Mouse (Mus musculus) frontal cortex, postnatal 14 days (tissue): ENCODE data around the gene Pon2.
"Not testable (repeated sequence)": the region's sequence is repeated elsewhere in the genome, so short reads cannot be mapped to it uniquely, and the experiment has no call there.

Experiments
- DNase-seq, 2 experiments: peaks; one replicate each; pipeline ENCODE4 v3.0.0; 2022; ENCODE audit warnings: low spot score in 2 of 2

Gene Pon2

DNA sequence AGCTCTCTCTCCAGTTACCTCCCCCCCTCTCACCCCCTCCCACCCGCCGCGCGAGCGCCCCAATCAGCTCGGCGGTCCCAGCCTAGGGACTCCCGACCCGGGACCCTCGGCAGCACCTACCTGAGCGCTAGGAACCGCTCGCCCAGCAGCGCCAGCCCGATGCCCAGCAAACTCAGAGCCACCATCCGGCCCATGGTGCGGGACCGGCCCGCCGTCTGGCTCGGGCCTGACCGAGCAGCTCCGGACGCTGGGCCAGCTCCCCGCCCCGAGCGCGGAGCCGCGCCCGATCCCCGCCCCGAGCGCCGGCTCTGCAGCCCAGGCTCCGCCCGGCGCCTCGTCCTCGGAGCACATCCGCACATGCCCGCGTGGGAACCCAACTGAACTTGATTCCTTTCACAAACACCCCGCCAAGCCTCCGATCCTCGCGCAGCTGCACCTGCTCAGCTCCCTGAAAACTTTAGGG, at the start of gene Pon2:
Gene Pon2 (minus strand): TSS at position 364 of the 463 bp plus-strand sequence.
- DNase-seq = peak; percentile 12 to 26

DNA sequence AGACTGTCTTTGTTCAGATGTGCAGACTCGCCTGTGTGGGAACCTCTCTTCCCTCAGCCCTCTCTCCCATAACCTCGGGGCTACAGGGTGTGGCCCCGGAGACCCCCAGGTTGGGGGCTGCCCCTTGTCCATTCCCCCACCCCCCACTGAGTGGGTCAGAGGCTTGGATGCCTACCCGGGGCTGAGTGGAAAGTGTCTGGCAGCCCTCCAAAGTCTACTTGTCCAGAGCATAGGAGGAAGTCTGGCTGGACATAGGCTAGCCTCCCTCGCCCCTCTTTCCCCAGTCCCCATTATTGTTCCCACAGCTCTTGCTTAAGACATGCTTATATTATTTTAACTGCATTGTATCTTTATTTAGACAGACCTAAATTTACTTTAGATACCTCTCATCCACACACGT, 46.0 kb upstream of the Pon2 start:
- DNase-seq = no peak

DNA sequence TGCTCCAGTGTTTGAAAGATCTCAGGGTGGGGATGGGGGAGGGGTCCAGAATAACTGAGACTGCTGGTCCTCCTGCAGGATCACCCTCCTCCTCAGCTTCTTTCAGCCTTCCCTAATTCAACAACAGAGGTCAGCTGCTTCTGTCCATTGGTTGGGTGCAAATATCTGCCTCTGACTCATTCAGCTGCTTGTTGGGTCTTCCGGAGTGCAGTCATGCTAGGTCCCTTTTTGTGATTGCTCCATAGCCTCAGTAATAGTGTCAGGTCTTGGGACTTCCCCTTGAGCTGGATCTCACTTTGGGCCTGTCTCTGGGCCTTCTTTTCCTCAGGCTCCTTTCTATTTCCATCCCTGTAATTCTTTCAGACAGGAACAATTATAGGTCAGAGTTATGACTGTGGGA, 41.0 kb upstream of the Pon2 start:
- DNase-seq = not testable (repeated sequence)

DNA sequence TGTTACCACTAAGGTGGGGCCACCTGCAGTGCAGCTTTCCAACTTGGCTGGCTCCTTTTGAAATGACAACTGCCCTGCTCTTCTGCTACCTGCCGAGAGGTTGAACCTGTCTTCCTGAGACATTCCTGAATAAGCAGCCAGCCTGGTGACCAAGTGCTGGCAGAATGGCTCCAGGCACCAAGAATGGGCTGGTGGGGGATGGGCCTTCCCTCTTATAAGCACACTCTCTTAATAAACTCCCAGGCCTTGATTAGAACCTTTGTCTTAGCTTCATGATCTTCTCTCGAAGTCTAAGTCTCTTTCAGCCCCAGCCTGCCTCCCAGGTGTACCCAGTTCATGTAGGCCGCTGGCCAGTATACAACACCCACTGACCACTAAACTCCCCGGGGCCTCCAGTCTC, 40.5 kb upstream of the Pon2 start:
- not testable (repeated sequence) for DNase-seq

DNA sequence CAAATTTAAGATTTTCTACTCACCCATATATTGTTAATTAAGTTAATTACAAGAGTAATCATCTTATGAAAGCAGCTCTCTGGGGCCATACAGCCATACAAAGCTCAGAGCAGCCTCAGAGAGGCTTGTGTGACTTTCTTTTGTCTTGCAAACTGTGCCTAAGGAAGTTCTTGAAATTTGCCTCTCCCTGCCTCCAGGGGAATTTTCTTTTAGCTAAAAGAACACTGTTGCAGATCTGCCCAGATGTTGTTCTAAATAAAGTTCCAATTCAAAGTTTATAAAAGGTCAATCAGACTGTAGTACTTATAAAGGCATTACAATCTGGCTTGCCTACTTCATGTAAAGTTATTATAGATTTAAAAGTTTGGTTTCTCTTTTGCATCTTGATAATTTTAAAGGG, 37.8 kb upstream of the Pon2 start:
- DNase-seq = not testable (repeated sequence)

DNA sequence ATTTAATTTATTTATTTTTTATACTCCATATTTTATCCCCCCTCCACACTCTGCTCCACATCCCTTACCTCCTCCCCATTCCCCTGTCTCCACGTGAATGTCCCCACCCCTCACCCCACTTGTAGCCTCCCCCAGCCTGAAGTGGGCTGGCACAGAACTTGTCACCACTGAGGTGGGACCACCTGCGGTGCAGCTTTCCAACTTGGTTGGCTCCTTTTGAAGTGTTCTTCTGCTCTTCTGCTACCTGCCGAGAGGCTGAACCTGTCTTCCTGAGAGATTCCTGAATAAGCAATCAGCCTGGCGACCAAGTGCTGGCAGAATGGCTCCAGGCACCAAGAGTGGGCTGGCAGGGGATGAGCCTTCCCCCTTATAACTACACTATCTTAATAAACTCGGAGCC, 35.8 kb upstream of the Pon2 start:
- no peak for DNase-seq

DNA sequence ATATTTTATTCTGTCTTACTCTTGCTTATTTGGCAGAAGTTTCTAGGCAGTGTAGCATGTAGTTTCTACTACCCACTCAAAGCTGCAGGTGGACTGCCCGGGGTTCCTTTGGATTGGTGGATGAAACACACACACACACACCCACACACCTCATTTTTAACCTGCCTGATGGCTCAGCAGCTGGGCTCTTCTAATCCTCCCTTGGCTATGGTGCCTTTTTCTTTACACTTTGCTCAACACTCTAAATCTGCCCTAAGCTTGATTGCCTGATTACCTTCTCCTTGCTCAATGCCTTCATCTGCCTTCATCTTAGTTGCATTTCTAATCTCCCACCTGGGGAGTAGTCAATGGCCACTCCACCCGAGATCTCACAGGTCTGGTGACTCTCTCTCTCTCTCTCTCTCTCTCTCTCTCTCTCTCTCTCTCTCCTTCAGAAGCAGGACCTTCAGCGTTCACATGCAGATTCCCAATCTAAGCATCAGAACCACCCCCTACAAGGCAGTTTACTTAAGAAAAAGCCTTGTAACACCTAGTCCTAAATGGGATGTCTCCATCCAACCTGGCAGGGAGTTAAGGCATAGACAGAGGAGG, 34.4 kb upstream of the Pon2 start:
- no peak for DNase-seq

DNA sequence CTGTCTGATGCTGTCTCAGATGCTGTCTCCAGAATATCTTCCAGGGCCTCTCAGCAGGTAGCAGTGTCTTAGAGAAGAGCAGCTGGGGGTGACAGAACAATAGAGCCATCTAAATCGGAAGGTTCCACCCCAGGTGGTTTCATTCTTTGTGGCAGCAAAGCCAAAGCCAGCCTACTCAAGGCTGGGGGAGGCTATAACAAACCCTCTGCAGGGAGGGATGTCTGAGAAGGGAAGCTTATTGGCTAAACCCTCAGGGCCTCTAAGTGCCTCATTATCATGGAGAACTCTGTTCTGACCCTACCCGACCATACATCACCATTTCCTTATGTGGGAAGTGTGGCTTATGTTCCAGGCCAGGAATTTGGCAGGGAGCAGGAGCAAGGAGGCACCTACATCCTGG, 26.9 kb upstream of the Pon2 start:
- DNase-seq = no peak

DNA sequence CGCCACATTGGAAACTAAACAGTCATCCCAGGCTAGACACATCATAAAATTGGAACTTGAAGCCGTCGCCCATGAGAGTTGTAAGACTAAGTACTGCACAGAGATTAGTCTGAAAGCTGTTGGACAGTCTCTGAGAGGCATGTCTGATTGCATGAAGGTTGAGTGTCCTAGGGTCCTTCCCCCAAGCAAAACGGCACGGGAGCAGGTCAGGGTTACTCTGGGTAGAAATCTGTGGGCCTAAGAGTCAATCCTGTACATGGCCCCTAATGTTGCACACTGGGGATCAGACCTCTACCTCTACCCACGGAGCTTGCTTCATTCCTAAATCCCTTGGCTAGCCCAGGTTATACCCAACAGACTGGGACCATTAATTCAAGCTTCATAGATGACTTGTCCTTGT, 25.8 kb upstream of the Pon2 start:
- not testable (repeated sequence) for DNase-seq

DNA sequence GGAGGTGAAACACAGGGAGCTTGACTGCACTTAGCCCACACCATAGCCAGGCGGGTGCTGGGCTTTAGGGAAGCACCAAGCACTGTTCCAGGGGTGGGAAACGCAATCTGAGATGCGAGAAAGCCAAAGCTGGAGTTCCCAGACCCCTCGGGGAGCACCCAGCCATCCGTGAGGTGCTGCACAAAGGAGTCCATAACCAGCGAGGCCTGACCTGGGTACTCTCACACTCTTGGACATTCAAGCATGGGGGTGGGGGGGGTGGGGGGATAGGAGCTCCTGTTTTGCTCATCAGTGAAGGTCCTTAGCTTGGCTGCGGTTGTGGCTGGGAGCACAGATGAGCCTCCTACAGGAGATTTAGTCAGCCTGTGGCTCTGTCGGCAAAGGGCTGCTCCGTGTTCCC, 18.4 kb upstream of the Pon2 start:
- no peak for DNase-seq

DNA sequence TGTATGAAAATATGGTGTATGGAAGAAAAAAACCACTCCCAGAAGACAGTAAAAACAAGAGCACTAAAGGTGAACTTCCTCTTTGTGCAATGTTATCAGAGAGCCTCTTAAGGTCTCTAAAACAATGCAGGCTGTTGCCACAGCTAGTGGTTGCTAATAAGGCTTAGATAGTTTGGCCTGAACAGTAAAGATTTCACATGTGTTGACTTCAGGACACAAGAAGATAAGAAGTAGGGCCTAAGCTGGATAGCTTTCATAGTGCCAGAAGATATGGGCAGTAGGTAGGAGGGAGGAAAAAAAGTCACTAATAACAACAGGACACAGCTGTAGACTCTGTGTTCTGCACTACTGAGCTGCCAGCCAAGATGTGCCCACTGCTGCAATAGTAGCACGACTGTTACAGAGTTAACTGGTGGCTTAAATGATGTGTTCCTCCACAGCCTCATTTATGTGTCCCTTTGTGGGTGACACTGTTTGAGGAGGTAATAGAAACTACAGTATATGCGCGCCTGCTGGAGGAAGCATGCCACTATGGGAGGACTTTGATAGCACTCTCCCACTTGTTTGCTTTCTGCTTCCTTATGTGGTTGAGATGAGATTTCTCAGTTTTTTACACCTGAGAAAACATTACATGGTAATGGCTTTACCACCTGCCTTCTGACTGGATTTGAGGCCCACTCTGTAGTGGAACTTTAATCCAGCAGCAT, 17.0 kb upstream of the Pon2 start:
- no peak for DNase-seq

DNA sequence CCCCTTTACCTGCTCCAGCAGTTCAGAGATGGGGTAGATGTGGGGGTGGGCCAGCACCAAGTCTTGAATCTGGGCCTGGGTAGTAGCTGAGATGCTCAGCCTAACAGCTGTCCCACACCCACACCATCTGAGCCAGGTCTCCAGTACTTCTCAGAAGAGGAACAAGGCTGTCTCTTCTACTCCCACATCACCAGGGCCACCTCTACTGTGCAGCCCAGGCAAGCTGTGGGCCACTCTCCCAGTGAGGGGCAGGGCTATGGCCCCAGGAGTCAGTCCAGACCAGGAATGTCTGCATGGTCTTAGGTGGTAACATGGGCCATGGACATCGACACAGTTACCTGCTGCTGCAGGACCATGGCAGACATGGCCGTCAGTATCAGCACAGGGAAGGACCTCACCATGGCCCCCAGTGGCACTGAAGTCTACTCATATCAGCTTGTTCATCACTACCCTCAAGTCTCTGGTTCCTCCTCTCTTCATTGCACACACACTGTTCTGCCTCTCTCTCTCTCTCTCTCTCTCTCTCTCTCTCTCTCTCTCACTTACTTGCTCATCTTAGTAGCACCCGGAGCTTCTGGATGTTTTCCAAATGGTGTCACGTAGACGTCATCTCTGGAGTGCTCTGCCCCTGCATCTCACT, 15.8 kb upstream of the Pon2 start:
- no peak for DNase-seq

DNA sequence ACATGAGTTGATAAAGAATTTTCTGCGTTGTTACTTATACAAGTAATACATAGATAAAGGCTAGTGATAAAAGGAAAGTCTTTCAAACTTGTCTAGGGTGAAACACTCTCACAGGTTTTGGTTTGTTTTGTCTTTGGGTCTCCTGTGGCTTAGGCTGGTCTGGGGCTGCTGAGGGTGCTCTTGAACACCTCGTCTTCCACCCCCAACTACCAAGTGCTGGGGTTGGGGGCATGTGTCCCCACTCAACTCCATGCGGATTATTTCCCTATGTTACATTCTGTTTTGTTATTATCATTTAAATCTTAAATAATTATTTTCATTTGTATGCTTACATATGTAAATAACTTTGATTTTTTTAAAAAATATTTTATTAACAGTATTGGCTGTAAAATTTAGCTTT, 12.2 kb upstream of the Pon2 start:
- DNase-seq = no peak

DNA sequence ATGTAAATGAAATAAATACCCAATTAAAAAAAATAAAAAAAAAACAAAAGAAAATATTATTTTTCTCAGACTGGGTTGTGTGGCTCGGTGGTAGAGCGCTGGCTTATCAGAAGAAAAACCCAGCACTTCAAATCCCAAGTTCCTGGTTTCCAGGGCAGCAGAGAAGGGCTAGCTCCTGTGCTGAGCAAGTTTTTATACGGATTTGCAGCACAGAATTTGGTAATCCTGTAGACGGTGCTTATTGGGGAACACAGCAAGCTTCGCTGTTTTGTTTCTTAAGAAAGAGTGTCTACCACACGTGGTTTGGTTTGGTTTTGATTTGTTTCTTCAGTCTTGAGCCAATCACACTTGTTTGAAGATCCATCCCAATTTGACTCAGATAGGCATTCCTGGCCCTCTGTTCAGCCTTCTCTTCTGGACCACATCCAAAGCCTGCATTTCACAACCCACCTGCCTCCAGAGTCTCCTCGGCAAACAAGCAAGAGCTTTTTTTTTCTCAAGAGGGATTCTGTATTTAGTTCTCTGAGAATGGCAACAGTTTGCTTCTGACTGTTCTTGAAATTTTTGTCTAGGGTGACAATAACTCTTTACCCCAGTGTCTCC, 11.4 kb upstream of the Pon2 start:
- no peak for DNase-seq

DNA sequence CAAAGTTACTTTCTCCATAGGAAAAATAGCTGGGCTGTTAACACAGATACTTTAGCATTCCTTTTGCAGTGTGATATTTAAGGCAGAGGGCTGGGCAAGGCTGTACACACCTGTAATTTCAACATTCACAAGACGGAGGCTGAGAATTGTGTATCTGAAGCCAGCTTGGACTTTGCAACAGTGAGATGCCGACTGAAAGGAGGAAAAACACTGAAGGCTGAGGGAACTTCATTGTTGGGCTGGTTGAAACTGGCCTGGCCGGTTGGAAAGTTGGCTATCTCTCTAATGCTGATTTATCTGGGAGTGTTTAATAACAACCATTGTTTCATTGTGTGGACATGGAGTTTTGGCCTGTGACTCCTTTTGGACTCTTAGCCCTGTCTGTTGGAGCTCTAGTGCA, 7.7 kb upstream of the Pon2 start:
- DNase-seq = no peak

DNA sequence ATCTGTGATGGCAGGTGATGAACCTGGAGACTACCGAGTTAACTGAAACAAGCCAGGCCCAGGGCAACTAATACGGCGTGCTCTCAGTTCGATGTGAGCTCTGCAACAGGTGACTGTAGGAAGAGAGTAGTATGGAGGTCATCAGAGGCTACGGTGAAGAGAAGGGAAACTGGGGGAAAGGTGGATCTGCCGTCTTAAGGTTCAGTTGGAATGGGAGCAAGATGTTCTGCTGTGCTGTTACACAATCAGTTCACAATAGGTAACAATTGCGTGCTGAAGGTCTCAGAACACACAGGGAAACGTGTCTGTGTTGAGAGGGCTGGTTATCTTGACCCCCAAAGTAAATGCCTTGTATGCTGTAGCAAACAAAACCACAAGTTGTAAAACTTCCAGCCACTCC, 6.7 kb upstream of the Pon2 start:
- no peak for DNase-seq

DNA sequence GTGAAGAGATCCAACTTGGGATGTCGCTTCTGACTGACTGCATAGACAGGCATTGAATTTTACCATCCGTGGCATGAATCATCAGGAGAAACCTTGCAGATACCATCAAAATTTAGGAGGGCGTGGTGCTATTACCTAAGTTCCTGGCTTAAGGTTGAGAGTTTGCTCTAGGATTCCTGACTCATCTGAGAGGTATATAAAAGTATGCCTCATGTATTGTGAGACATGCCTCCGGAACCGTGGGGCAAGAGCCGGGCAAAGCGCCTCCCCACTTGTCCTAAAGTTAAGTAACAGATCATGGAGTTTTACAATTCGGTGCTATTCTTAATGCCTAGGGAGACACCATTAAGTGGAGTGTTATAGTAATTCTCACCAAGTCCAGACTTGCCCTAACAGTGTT, 2.4 kb upstream of the Pon2 start:
- no peak for DNase-seq

DNA sequence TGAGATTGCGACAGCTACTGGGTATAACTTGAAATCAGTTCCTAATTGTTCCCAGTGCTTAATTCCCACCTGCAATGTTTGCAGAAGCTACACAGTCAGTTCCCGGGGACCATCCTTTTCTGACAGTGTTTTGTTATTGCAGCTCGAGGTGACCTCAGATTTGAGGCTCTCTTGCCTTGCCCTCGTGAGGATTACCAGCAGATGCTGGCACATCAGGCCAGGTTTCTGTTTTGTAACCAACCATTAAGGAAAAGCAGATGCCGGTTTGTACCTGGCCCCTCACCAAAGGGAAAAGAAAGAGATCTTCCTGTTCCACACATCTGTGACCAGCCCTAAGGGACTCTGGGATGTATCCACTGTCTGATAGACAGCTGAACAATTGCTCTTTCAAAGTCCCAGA, 1.3 kb upstream of the Pon2 start:
- no peak for DNase-seq

DNA sequence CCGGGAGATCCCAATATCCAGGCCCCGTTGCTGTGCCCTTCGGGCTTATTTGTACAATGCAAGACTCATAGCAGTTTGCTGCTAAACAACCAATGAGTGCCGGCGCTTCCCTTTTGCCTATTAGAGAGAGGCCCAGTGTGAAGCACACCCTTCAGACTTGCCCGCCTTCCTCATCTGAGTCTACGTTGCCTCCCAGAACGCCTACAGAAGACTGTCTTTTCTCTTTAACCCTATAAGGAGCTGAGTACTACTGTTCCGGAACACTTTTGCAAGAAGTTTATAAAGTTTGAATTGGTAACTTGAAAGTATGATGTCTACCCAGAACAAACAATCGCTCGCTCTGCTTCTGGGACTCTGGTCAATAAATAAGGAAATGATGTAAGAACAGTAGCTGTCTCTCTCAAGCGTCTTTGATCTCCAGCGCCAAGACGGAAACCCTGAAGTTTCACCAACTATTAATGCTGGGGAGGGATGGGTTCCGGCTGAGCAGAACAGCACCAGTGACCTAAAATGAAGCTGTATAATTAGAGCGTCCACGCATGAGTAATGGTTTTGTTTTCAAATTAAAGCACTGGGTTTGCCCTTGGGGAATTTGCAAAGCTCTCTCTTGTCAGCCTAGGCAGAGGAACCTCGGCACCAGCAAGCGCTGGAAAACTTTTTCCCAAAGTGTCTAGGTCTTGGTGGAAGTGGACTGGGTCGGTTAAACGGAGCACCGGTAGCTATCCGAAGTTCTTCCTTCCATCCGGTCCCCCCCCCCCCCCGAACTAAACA, 749 bp downstream of the Pon2 start:
- peak in 1 of 2 experiments; percentile 17 for DNase-seq

DNA sequence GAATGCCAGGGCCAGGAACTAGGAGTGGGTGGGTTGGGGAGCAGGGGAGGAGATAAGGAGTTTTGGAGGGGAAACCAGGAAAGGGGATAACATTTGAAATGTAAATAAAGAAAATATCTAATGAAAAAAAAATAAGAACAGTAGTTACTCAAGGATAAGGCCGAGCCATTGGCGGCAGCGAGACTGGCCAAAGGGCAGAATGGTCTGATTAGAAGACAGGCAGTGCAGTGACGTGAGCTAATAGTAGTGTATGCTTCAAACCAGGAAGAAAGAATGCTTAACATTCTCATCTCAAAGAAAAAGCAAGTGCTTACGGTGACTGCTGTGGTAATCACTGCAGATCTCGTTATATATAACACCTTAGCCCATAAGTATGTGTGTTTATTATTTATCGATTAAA, 2.2 kb downstream of the Pon2 start:
- DNase-seq = no peak

DNA sequence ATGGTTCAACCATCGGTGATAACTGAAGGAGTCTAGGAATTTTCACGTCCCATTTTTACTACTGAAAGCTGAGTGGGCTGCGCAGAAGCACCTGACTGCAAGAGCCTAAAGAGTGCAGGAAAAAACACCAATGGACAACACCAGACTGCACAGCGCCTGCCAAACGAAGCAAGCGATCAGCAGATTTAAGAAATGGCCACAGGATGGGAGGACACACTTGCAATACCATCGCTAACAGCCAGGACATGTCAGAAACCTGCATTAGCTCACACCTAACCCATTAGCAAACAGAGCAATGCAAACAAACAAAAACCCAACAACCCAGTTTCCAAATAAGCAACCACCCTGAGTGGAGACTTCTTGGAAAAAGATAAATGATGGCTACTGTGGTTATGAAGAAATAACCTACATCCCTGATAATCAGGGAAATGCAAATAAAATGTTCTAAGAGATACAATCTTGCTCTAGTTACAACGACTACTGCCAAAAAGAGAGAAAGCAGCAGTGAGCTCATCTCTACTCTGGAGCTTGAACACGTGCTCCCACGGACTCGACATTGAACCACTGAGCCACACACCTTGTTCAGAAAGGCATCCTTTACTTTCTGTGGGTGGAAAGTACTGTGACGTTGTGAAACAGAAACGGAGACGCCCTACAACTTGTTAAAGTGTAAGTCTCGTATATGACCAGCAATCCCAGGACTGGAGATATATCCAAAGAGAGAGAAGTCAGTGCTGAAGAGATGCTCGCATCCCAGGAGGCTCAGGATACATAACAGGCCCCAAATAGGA, 3.4 kb downstream of the Pon2 start:
- DNase-seq = no peak
